ENCODE assay signal across 9 mouse cellular contexts in the genomic region with DNA sequence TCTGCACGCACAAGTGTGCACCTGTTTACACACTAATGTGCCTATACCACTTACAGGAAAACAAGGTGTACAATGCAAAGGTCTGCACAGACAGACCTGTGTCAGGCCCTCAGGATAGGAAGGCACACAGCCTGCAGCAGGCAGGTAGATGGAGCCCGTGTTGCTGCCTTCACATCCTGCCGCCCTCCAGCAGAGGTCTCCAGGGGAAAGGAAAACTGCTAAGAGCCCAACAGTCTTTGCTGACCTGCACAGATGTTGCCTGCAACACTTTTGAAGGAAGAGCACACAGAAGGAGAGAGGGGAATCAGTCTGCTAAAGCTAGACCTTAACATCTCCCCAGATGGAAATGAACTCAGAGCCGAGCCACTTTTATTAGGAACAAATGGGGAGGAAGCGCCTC. TPM values are rescaled to one million over a fixed set of nuclear protein-coding genes. Genes with fewer than 3 reads are reported as not detected.
DNase-seq lines count a peak whose midpoint lies in the region; ATAC-seq and TF ChIP-seq lines count a peak whose summit lies in the region.
"Had no signal": no experiment of that assay in that cellular context is flagged by ENCODE, and none has a peak within 500 bp of the region (broad histone marks: within the 10 kb centered on the region; RNA-seq: fewer than 3 reads in every experiment).

No protein-coding gene starts in this region.

- 36% methylated on average over 5 of the region's 5 CpGs for WGBS in heart, adult 2 months
- 30% methylated on average over 5 of the region's 5 CpGs for WGBS in kidney, postnatal 0 days
- 43% methylated on average over 5 of the region's 5 CpGs for WGBS in small intestine, adult 2 months
- WGBS in intestine, embryonic 15.5 days: 44% methylated on average over 5 of the region's 5 CpGs

- TF ChIP-seq EP300 in heart, adult 2 months (IDR thresholded peaks at IDR 0.05; ENCODE audit: insufficient read depth, low read depth, low read length): peak; percentile 50; the same call in 1 of the 2 replicates
- TF ChIP-seq EP300 in ES-Bruce4 (IDR thresholded peaks at IDR 0.05; ENCODE audit: insufficient read depth, low read depth, low read length): no peak

- peak; percentile 24 to 34 for DNase-seq in heart, adult 2 months
- no peak for DNase-seq in heart, adult 11 months
- peak; percentile 53 for DNase-seq in embryo, embryonic 11 days
- DNase-seq in kidney, postnatal 0 days (ENCODE audit: low spot score): peak; percentile 72
- no peak for DNase-seq in spleen, adult 12 weeks (ENCODE audit: low spot score)

- no peak for ATAC-seq in kidney, postnatal 0 days (replicated peaks; ENCODE audit: low FRiP score, low read depth)
- no peak; the same call in 1 of the 2 replicates for ATAC-seq in intestine, embryonic 15.5 days

- H3K36me3 ChIP-seq in heart, adult 2 months (ENCODE audit: control insufficient read depth, insufficient read depth, low read length): no peaks in the 10 kb centered on the region
- no peaks in the 10 kb centered on the region for H3K36me3 ChIP-seq in ES-Bruce4 (ENCODE audit: control insufficient read depth, insufficient read depth, low read length, poor library complexity, severe bottlenecking)
- H3K36me3 ChIP-seq in kidney, postnatal 0 days (ENCODE audit: insufficient read depth, low read length): no peaks in the 10 kb centered on the region
- H3K36me3 ChIP-seq in small intestine, adult 2 months (ENCODE audit: control insufficient read depth, insufficient read depth, low read length): no peaks in the 10 kb centered on the region
- no peaks in the 10 kb centered on the region for H3K36me3 ChIP-seq in intestine, embryonic 15.5 days
- H3K36me3 ChIP-seq: lung, embryonic 15.5 days had no signal

- no peaks in the 10 kb centered on the region for H3K4me1 ChIP-seq in heart, adult 2 months (ENCODE audit: control insufficient read depth, insufficient read depth, low read length)
- H3K4me1 ChIP-seq in ES-Bruce4 (ENCODE audit: control insufficient read depth, insufficient read depth, low read length): no peaks in the 10 kb centered on the region
- no peaks in the 10 kb centered on the region for H3K4me1 ChIP-seq in kidney, postnatal 0 days (replicated peaks; ENCODE audit: insufficient read depth, low read length)
- H3K4me1 ChIP-seq in small intestine, adult 2 months (ENCODE audit: control insufficient read depth, insufficient read depth, insufficient read length, low read length): no peaks in the 10 kb centered on the region
- H3K4me1 ChIP-seq in intestine, embryonic 15.5 days (replicated peaks): no peaks in the 10 kb centered on the region
- H3K4me1 ChIP-seq: lung, embryonic 15.5 days had no signal

- peak; percentile 78 for TF ChIP-seq CTCF in heart, adult 2 months (IDR thresholded peaks at IDR 0.05)
- TF ChIP-seq CTCF in ES-Bruce4 (IDR thresholded peaks at IDR 0.05; ENCODE audit: low read depth, low read length): peak; percentile 65
- TF ChIP-seq CTCF in kidney, postnatal 0 days (IDR thresholded peaks at IDR 0.05; ENCODE audit: low read depth): peak; percentile 83
- peak; percentile 31; the same call in 1 of the 2 replicates for TF ChIP-seq CTCF in small intestine, adult 2 months (IDR thresholded peaks at IDR 0.05; ENCODE audit: extremely low read depth, insufficient read length, insufficient replicate concordance, low read depth, low read length)

- no peaks in the 10 kb centered on the region for H3K9me3 ChIP-seq in ES-Bruce4 (replicated peaks; ENCODE audit: control insufficient read depth, insufficient read depth, low read length, poor library complexity, severe bottlenecking)
- no peaks in the 10 kb centered on the region for H3K9me3 ChIP-seq in kidney, postnatal 0 days (replicated peaks; ENCODE audit: low read length)
- no peaks in the 10 kb centered on the region for H3K9me3 ChIP-seq in intestine, embryonic 15.5 days
- H3K9me3 ChIP-seq: lung, embryonic 15.5 days had no signal

- intact Hi-C loops in heart, adult 2 months (cut with DNase I): loop anchor here (1.0 to 2.0 kb wide), 4 partner anchors 46 to 494 kb away; no protein-coding TSS in a partner anchor

- no peak overlapping the region for H3K9ac ChIP-seq in heart, adult 2 months (ENCODE audit: low read depth, low read length)
- H3K9ac ChIP-seq in ES-Bruce4 (ENCODE audit: low read depth, poor library complexity, severe bottlenecking): no peak overlapping the region
- no peak overlapping the region for H3K9ac ChIP-seq in kidney, postnatal 0 days (ENCODE audit: low read depth, low read length)
- H3K9ac ChIP-seq in intestine, embryonic 15.5 days: no peak overlapping the region
- H3K9ac ChIP-seq: lung, embryonic 15.5 days had no signal

- no peaks in the 10 kb centered on the region for H3K27me3 ChIP-seq in heart, adult 2 months (ENCODE audit: control insufficient read depth, insufficient read depth, low read length)
- no peaks in the 10 kb centered on the region for H3K27me3 ChIP-seq in ES-Bruce4 (ENCODE audit: control insufficient read depth, insufficient read depth, low read length, poor library complexity, severe bottlenecking)
- H3K27me3 ChIP-seq in kidney, postnatal 0 days (ENCODE audit: insufficient read depth, low read length): no peaks in the 10 kb centered on the region
- no peaks in the 10 kb centered on the region for H3K27me3 ChIP-seq in small intestine, adult 2 months (ENCODE audit: control insufficient read depth, insufficient read depth, low read length)
- H3K27me3 ChIP-seq in intestine, embryonic 15.5 days (replicated peaks): no peaks in the 10 kb centered on the region

- no peaks in the 10 kb centered on the region for H3K79me2 ChIP-seq in heart, adult 2 months (replicated peaks; ENCODE audit: control insufficient read depth, insufficient read depth, low read length)

- no peak overlapping the region for H3K4me2 ChIP-seq in kidney, postnatal 0 days (ENCODE audit: low read length)
- no peak overlapping the region for H3K4me2 ChIP-seq in intestine, embryonic 15.5 days (replicated peaks)
- H3K4me2 ChIP-seq: lung, embryonic 15.5 days had no signal

- H3K27ac ChIP-seq in heart, adult 2 months: no peak overlapping the region
- H3K27ac ChIP-seq in ES-Bruce4 (ENCODE audit: insufficient read depth, low read length): no peak overlapping the region
- H3K27ac ChIP-seq in kidney, postnatal 0 days: no peak overlapping the region
- no peak overlapping the region for H3K27ac ChIP-seq in small intestine, adult 2 months (ENCODE audit: insufficient read depth, low read depth, low read length)
- H3K27ac ChIP-seq in intestine, embryonic 15.5 days: no peak overlapping the region
- H3K27ac ChIP-seq: lung, embryonic 15.5 days had no signal

- no peak for TF ChIP-seq POLR2A in heart, adult 2 months (IDR thresholded peaks at IDR 0.05; ENCODE audit: insufficient read depth, low read depth, low read length)
- TF ChIP-seq POLR2A in ES-Bruce4 (IDR thresholded peaks at IDR 0.05; ENCODE audit: insufficient read depth, low read length): no peak
- no peak for TF ChIP-seq POLR2A in small intestine, adult 2 months (IDR thresholded peaks at IDR 0.05; ENCODE audit: low read depth, low read length)

- H3K4me3 ChIP-seq in heart, adult 2 months: no peak overlapping the region
- no peak overlapping the region for H3K4me3 ChIP-seq in ES-Bruce4 (ENCODE audit: low read depth, low read length)
- no peak overlapping the region for H3K4me3 ChIP-seq in kidney, postnatal 0 days (replicated peaks; ENCODE audit: low read depth, low read length)
- no peak overlapping the region for H3K4me3 ChIP-seq in small intestine, adult 2 months (ENCODE audit: low read depth, low read length)
- no peak overlapping the region for H3K4me3 ChIP-seq in intestine, embryonic 15.5 days (replicated peaks)
- H3K4me3 ChIP-seq: lung, embryonic 15.5 days had no signal

RNA-seq across cellular contexts. Expression of gene Bcl2l11, which starts 47.0 kb away (rescaled TPM):
- total RNA-seq in heart, adult 2 months (2021): 10 to 100 TPM; 13.5 to 19.9 TPM
- polyA plus RNA-seq in heart, adult 2 months (2012; rRNA removed): 10.9 and 14.9 TPM in 2 replicates
- 75.5 and 76.1 TPM in 2 replicates for polyA plus RNA-seq in ES-Bruce4 (2011; ENCODE audit: insufficient read depth, insufficient read length, low read depth, missing spikeins)
- 15.7 and 16.5 TPM in 2 replicates for polyA plus RNA-seq in kidney, postnatal 0 days (2015; fragmentation: Nextera tagmentation; extraction: Ambion mirVana)
- polyA plus RNA-seq in small intestine, adult 2 months (2012; rRNA removed): 2.9 and 7.4 TPM in 2 replicates
- 12.8 and 13.1 TPM in 2 replicates for polyA plus RNA-seq in intestine, embryonic 15.5 days (2015; fragmentation: Nextera tagmentation; extraction: Ambion mirVana)

Comparison
In these comparisons a context has a peak if more than half of its experiments do, and no peak if none do; other contexts are left out.
1. DNase-seq: peak in heart, adult 2 months (2 of 2), embryo, embryonic 11 days (single experiment) and kidney, postnatal 0 days (single experiment); none in heart, adult 11 months (single experiment) and spleen, adult 12 weeks (single experiment).
2. CTCF ChIP-seq: peak in every context shown above with its lines; median percentile 83 in kidney, postnatal 0 days; 78 in heart, adult 2 months; 65 in ES-Bruce4; 31 in small intestine, adult 2 months.